Mouse (Mus musculus) lung, embryonic 15.5 days (tissue): ENCODE data around the gene Fxyd4. TPM values are rescaled to one million over a fixed set of nuclear protein-coding genes. Genes with fewer than 3 reads are reported as not detected.

Source experiments
- ATAC-seq: fragments of 200-750 bp; cut with Nextera tagmentation; 2 replicates; pipeline ENCODE4 v1.8.0; 2017; ENCODE audit warnings: moderate number of reproducible peaks, borderline replicate concordance; ENCODE audit not compliant: low FRiP score, low TSS enrichment; ENCODE audit errors: extremely low read depth
- H3K27ac ChIP-seq: fragments of 300-500 bp; sonication (generic); 2 replicates; pipeline ENCODE4 v1.5.1; 2015; ENCODE audit warnings: moderate library complexity, mild to moderate bottlenecking, inconsistent platforms
- H3K27me3 ChIP-seq: fragments of 300-500 bp; sonication (generic); 2 replicates; pipeline ENCODE4 v1.6.1; 2015; ENCODE audit warnings: inconsistent platforms
- H3K36me3 ChIP-seq: fragments of 300-500 bp; sonication (generic); 2 replicates; pipeline ENCODE4 v1.6.1; 2015; ENCODE audit warnings: inconsistent platforms
- H3K4me1 ChIP-seq: fragments of 300-500 bp; sonication (generic); 2 replicates; pipeline ENCODE4 v1.6.1; 2015; ENCODE audit warnings: inconsistent platforms
- H3K4me2 ChIP-seq: fragments of 300-500 bp; sonication (generic); 2 replicates; pipeline ENCODE4 v1.6.1; 2015; ENCODE audit warnings: inconsistent platforms, mild to moderate bottlenecking, moderate library complexity
- H3K4me3 ChIP-seq: fragments of 300-500 bp; sonication (generic); 2 replicates; pipeline ENCODE4 v1.5.1; 2015; ENCODE audit warnings: mild to moderate bottlenecking, inconsistent platforms
- H3K9ac ChIP-seq: fragments of 300-500 bp; sonication (generic); 2 replicates; pipeline ENCODE4 v1.6.1; 2015; ENCODE audit warnings: inconsistent platforms
- H3K9me3 ChIP-seq: fragments of 300-500 bp; sonication (generic); 2 replicates; pipeline ENCODE4 v1.6.1; 2016; ENCODE audit warnings: inconsistent platforms
- WGBS: fragments of 180-500 bp; shearing (Covaris S2); methylation state at CpG from one replicate; pipeline ENCODE4 v1.1.7; 2015; 5-methylcytosine and 5-hydroxymethylcytosine counted together
- polyA plus RNA-seq: library from polyadenylated mRNA; unstranded; fragments of >200 nt; fragmentation: Nextera tagmentation; extraction: Ambion mirVana; gene quantifications from 2 replicates; pipeline ENCODE4 v1.2.1, GENCODE M21; 2015

Fxyd4 gene
- polyA plus RNA-seq, 1 experiment from 2014 or later = 5.2 TPM

DNA sequence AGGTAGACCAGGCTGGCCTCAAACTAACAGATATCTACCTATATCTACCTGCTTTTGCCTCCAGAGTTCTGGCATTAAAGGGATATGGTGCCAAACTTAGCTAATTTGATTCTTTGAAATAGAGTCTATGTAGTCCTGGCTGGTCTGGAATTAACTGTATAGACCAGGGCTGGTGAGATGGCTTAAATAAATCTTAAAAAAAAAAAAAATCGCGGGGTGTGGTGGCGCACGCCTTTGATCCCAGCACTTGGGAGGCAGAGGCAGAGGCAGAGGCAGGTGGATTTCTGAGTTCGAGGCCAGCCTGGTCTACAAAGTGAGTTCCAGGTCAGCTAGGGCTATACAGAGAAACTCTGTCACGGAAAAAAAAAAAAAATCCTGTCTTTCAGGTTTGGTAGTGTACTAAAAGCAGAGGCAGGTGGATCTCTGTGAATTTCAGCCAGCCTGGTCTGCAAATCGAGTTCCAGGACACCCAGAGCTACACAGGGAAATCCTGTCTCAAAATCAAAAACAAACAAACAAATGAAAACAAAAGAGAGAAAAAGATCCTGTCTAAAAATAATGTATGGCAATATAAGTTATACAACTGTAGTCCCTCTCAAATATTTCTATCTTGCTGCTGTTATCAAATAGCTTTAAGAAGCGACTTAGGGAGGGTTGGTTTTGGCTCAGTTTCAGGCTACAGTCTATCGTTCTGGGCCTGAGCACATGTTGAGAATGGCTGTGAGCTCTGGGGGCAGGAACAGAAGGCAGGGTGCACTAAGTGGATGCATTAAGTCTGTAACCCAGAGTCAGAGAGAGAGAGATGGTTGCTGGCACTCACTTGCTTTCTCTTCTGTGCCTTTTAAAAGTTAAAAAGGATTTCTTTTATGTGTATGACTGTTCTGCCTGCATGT is 35.7 kb downstream of the Fxyd4 start:
- Histone ChIP-seq H3K36me3 (no peaks in the 10 kb centered on the region), H3K4me3 (no peak overlapping the region), H3K27ac (no peak overlapping the region), H3K4me1 (peaks cover 7% of the 10 kb centered on the region), H3K9ac (no peak overlapping the region), H3K9me3 (no peaks in the 10 kb centered on the region), H3K27me3 (no peaks in the 10 kb centered on the region), H3K4me2 (no peak overlapping the region)
- 61% methylated on average over 9 of the region's 9 CpGs for WGBS
- no peak for ATAC-seq

DNA sequence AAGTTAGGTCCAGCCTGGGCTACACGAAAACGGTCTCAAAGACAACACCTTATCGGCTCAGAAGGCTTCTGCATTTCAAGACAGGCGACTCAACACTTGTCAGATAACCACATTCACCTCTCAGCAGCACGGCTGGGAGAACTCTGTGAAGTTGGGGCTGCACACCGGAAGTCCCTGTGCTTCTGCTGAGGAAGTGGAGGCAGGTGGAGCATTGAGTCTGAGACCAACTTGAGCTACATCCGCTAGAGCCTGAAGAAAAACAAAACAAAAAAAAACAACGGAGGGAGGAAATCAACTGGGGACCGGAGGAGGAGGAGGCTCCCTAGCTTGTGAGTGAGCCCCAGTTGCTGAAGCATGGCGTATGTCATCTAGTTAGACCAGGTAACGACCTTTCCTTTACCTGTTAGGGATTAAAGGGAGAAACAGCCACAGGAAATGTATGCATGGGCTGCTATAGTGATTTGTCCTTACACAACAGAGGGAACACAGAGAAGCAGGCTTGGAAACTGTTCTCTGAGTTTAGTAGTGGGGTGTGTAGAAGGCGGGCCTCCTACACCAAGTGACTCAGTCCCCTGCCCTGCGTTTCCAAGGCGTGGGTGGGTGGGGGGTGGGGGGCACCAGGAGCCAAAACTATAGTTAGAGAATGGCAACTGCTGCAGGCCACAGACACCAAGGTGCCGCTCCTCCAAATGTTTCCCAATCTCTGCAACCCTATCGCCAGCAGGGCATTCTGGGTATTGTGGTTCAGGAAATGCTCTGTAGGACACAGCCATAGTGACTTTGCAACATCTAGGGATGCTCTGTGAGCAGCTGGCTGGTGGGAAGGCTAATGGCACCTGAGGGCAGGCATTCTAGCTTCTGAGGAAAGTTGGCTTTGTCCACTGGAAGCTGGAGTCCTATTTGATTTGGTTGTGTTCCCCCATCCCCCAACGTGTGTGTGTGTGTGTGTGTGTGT is 37.1 kb downstream of the Fxyd4 start, which contains the start of gene Hnrnpf:
Gene Hnrnpf, plus strand, starts transcription at position 199 of the 955 bp plus-strand sequence.
- Histone ChIP-seq H3K4me3 (no peak within 1 kb of the TSS), H3K9ac (no peak within 1 kb of the TSS), H3K4me2 (no peak within 1 kb of the TSS), H3K4me1 (peaks cover 3% of the 10 kb centered on the region), H3K36me3 (no peaks in the 10 kb centered on the region), H3K9me3 (no peaks in the 10 kb centered on the region), H3K27me3 (no peaks in the 10 kb centered on the region), H3K27ac (no peak within 1 kb of the TSS)
- no peak for ATAC-seq
- WGBS = 78% methylated on average over 17 of the region's 17 CpGs

DNA sequence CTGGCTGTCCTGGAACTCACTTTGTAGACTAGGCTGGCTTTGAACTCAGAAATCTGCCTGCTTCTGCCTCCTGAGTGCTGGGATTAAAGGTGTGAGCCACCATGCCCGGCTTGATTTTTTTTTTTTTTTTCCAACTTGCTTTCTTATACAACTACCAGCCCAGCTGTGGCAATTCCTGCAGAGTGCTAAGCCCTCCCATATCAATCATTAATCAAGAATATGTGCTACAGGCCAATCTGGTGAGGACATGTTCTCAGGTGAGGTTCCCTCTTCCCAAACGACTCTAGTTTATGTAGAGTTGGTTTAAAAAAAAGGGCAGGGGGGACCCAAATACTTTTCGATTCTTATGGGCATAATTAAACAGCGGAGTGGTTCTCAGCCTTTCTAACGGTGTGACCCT is 39.7 kb downstream of the Fxyd4 start:
- H3K9ac ChIP-seq = no peak overlapping the region
- H3K27me3 ChIP-seq = no peaks in the 10 kb centered on the region
- 61% methylated on average over 5 of the region's 5 CpGs for WGBS
- no peaks in the 10 kb centered on the region for H3K4me1 ChIP-seq
- no peak for ATAC-seq
- no peaks in the 10 kb centered on the region for H3K9me3 ChIP-seq
- no peaks in the 10 kb centered on the region for H3K36me3 ChIP-seq
- H3K4me3 ChIP-seq = no peak overlapping the region
- H3K27ac ChIP-seq = no peak overlapping the region
- no peak overlapping the region for H3K4me2 ChIP-seq

DNA sequence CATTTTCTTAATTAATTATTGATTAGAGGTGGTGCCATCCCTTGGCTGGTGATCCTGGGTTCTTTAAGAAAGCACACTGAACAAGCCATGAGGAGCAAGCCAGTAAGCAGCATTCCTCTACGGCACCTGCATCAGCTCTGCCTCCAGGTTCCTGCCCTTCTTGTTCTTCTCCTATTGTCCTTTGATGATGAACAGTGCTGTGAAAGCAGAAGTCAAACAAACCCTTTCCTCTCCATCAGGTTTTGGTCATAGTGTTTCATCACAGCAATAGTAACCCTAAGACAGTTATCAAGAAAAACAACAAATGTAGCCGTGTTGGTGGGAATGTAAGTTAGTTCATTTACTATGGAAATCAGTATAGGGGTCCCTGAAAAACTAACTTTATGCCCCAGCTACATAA is 44.1 kb downstream of the Fxyd4 start:
- H3K27ac ChIP-seq = no peak overlapping the region
- H3K4me2 ChIP-seq = no peak overlapping the region
- no peak overlapping the region for H3K9ac ChIP-seq
- no peaks in the 10 kb centered on the region for H3K4me1 ChIP-seq
- no peaks in the 10 kb centered on the region for H3K27me3 ChIP-seq
- no peaks in the 10 kb centered on the region for H3K9me3 ChIP-seq
- 85% methylated on average over 2 of the region's 2 CpGs for WGBS
- no peak for ATAC-seq
- no peak overlapping the region for H3K4me3 ChIP-seq
- H3K36me3 ChIP-seq = no peaks in the 10 kb centered on the region

DNA sequence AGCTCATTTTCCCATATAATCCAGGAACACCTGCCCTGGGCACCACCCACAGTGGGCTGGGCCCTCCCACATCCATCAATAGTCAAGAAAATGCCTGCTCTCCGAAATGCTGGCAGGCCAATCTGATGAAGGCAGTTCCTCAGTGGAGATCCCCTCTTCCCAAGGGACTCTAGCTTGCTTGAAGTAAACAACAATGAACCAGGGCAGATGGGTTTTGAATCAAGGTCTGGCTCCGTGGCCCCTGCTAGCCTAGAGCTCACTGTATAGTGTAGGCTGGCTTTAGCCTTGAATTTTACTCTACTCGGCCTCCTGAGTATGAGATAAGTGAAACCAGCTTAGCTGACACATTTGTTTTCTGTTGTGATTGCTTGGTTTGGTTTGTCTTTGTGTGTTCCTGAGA is 45.1 kb downstream of the Fxyd4 start:
- Histone ChIP-seq H3K27me3 (no peaks in the 10 kb centered on the region), H3K9ac (no peak overlapping the region), H3K4me1 (no peaks in the 10 kb centered on the region), H3K4me3 (no peak overlapping the region), H3K4me2 (no peak overlapping the region), H3K9me3 (no peaks in the 10 kb centered on the region), H3K36me3 (no peaks in the 10 kb centered on the region), H3K27ac (no peak overlapping the region)
- WGBS = 51% methylated on average over 3 of the region's 3 CpGs
- ATAC-seq = no peak

- no peaks in the 10 kb centered on the region for H3K4me1 ChIP-seq
- no peak overlapping the region for H3K27ac ChIP-seq
- H3K4me2 ChIP-seq = no peak overlapping the region
- whole genome bisulfite sequencing = 57% methylated on average over 14 of the region's 14 CpGs
- H3K4me3 ChIP-seq = no peak overlapping the region
- H3K9ac ChIP-seq = no peak overlapping the region
- H3K9me3 ChIP-seq = no peaks in the 10 kb centered on the region
- no peaks in the 10 kb centered on the region for H3K27me3 ChIP-seq
- no peak for ATAC-seq
- no peaks in the 10 kb centered on the region for H3K36me3 ChIP-seq
These were observed 45.9 kb downstream of the Fxyd4 start for GRCm38 (mm10) chr6:117891369-117892160.

DNA sequence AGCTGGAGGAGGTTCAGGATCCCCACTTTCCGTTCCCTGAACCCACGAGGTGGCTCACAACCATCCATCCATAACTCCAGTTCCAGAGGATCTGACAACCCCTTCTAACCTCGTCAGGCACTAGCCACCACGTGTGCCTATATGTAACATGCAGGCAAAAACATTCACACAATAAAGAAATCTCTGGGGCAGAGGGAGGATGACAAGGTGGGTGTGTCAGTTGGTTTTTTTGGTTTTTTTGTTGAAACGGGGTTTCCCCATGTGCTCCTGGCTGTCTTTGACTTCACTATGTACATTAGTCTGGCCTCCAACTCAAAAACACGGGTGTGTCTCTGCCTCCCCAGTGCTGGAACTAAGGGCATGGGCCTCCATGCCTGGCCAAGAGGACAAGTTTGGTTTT is 47.2 kb downstream of the Fxyd4 start:
- WGBS = 78% methylated on average over 6 of the region's 6 CpGs
- H3K9ac ChIP-seq = no peak overlapping the region

DNA sequence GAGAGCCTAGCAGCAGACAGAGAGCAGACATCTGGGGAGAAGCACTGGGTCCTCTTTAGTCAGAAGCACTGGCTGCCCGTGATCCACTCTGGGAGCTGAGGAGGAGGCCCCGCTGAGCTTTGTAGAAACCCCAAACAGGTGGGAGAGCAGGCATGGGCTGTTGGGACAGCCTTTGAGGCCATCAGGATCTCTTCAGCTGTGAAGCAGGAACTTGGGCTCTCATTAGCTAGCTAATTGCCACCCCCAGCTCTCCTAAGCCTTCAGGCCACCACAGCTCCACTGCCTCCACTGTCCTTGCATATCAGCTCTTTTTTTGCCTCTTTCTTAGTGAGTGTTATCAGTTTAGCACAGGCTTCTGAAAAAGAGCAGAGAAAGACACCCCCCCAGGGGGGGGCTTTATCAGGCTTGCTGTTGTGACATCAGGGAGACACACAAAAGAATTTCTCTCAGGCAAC is 48.8 kb downstream of the Fxyd4 start:
- 71% methylated on average over 2 of the region's 2 CpGs for WGBS
- H3K27ac ChIP-seq = no peak overlapping the region
- H3K4me2 ChIP-seq = no peak overlapping the region
- no peak overlapping the region for H3K9ac ChIP-seq
- H3K36me3 ChIP-seq = no peaks in the 10 kb centered on the region
- H3K27me3 ChIP-seq = no peaks in the 10 kb centered on the region
- H3K4me3 ChIP-seq = no peak overlapping the region
- ATAC-seq = no peak
- no peaks in the 10 kb centered on the region for H3K4me1 ChIP-seq
- H3K9me3 ChIP-seq = no peaks in the 10 kb centered on the region

More for the DNA sequence above, 47.2 kb downstream of the Fxyd4 start:
- Histone ChIP-seq H3K4me3 (no peak overlapping the region), H3K4me2 (no peak overlapping the region), H3K4me1 (no peaks in the 10 kb centered on the region), H3K27me3 (no peaks in the 10 kb centered on the region), H3K9me3 (no peaks in the 10 kb centered on the region), H3K36me3 (no peaks in the 10 kb centered on the region), H3K27ac (no peak overlapping the region)
- ATAC-seq = no peak

DNA sequence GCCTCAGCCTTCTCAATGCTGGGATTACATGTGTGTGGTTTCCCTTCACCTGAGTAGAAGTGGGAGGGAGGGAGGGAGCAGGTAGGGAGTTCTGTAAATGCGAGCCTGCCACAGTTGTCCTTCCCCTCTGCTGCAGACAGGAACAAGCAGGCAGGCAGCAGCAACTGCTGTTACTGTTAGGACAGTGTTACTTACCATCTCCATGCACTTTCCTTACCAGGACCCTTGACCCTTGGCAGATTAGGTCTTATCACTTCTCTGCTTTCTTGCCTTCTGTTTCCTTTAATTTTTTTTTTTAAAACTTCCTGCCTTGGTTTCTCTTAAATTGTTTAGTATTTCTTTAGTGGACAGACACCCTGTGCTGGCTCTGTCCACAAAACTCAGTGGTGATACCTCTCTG is 49.5 kb downstream of the Fxyd4 start:
- no peaks in the 10 kb centered on the region for H3K9me3 ChIP-seq
- WGBS = 45% methylated on average over 1 of the region's 1 CpGs
- no peak overlapping the region for H3K27ac ChIP-seq
- no peaks in the 10 kb centered on the region for H3K36me3 ChIP-seq
- H3K4me1 ChIP-seq = no peaks in the 10 kb centered on the region
- H3K27me3 ChIP-seq = no peaks in the 10 kb centered on the region
- no peak overlapping the region for H3K4me2 ChIP-seq
- no peak for ATAC-seq
- no peak overlapping the region for H3K4me3 ChIP-seq
- no peak overlapping the region for H3K9ac ChIP-seq

DNA sequence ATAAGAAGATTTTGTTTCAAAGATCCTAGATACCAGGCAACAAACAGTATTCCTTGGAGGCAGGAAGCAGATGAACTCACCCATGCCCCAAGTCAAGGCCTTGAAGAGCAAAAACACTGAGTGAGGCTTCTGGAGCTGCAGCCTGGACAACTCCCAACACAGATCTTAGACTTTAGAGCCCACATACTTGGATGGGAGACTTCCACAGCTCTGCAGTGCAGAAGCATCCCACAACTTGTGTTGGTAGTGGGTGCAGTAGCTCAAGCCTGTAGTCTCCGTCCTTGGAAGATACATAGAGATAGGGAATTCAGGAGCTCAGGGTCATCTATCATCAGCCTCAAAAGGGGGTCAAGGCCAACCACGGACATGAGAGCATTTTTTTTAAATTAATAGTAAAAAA is 51.5 kb downstream of the Fxyd4 start:
- Histone ChIP-seq H3K36me3 (no peaks in the 10 kb centered on the region), H3K9ac (no peak overlapping the region), H3K27ac (no peak overlapping the region), H3K4me2 (no peak overlapping the region), H3K4me3 (no peak overlapping the region), H3K9me3 (no peaks in the 10 kb centered on the region), H3K4me1 (no peaks in the 10 kb centered on the region; the same call in 1 of the 2 replicates), H3K27me3 (no peaks in the 10 kb centered on the region)
- 64% methylated on average over 2 of the region's 2 CpGs for WGBS
- no peak for ATAC-seq
